Mouse (Mus musculus): ENCODE measurements at regions not wholly inside any gene's neighbourhood (a gene's known extent, or its start where the extent isn't known, plus 50 kb on each side); places are given as distances from the start of the nearest gene placed in this dataset.
A peak's percentile ranks its signal among the peaks of the same experiment; 100 is the strongest.

GRCm38 (mm10) chr9:31542909-31543690 lies 78.8 kb upstream of the Tmem45b start:
- TF ChIP-seq CTCF (conservative IDR thresholded peaks at IDR 0.05; ENCODE audit: insufficient read depth, insufficient read length, low read depth, low read length) (peak; percentile 95), POLR2A (IDR thresholded peaks at IDR 0.05; ENCODE audit: low read depth, low read length) (no peak)
